Mouse (Mus musculus) embryonic fibroblast, embryonic 13.5 days (primary cell): ENCODE measurements at regions not wholly inside any gene's neighbourhood (a gene's known extent, or its start where the extent isn't known, plus 50 kb on each side); places are given as distances from the start of the nearest gene placed in this dataset.

Experiments
- CTCF ChIP-seq: IDR thresholded peaks from 2 replicates; pipeline ENCODE4 v1.5.1; 2011; ENCODE audit warnings: mild to moderate bottlenecking, control low read depth, low read length, moderate library complexity, borderline replicate concordance; ENCODE audit not compliant: insufficient read depth
- POLR2A ChIP-seq: IDR thresholded peaks from 2 replicates; pipeline ENCODE4 v1.6.1; 2011; ENCODE audit warnings: low read depth, mild to moderate bottlenecking, control low read depth, low read length, moderate library complexity

DNA sequence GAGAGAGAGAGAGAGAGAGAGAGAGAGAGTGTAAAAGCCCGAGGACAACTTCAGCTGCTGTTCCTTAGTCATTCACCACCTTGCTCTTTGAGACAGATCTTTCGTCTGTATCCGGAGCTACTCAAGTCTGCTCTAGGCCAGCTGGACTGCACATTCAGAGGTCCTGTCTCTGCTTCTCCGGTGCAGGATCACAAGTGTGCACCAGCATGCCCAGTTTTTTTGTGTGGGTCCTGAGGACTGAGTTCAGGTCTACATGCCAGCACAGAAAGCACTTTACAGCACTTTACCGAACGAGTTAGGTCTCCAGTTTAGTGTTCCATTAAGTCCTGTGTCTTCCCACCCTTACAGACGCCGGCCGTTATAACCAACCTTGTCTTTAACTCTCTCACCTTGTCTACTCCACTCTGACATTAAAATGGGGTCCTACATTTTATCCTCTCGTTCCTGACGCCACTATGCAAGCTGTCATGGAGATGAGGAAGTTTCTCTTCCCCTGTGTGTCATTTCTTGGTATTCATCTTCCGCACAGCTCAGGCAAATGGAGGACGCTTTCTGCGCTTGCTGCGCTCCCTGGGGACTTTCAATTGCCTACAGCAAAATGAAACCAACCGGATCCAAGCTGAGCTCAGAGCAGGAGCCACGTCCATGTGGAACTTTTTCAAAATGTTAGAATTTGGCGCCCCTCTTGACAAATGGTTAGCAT lies 249.5 kb downstream of the Ankrd50 start:
- no peak for TF ChIP-seq CTCF
- no peak for TF ChIP-seq POLR2A
